Mouse (Mus musculus): ENCODE measurements around the gene Runx2. TPM values are rescaled to one million over a fixed set of nuclear protein-coding genes. Genes with fewer than 3 reads are reported as not detected.

Runx2 gene
- polyA plus RNA-seq, 1 experiment from 2014 or later, result 0.25 TPM

GRCm38 (mm10) chr17:44618691-44619090 lies 195.9 kb downstream of the Runx2 start:
- WGBS, result 75% methylated on average over 11 of the region's 11 CpGs
- H3K4me2 ChIP-seq (ENCODE audit: low read length), result no peak overlapping the region; the same call in 1 of the 2 replicates
- H3K36me3 ChIP-seq (ENCODE audit: control insufficient read depth, insufficient read depth, low read length), result no peaks in the 10 kb centered on the region
- DNase-seq (ENCODE audit: low spot score) (no peak), ATAC-seq (no peak)
- H3K27me3 ChIP-seq (replicated peaks; ENCODE audit: control insufficient read depth, insufficient read depth, low read length), result no peaks in the 10 kb centered on the region
- H3K27ac ChIP-seq (ENCODE audit: low read depth, low read length), result no peak overlapping the region
- peaks cover 6% of the 10 kb centered on the region for H3K4me1 ChIP-seq (ENCODE audit: control insufficient read depth, insufficient read depth, low read length)
- no peaks in the 10 kb centered on the region for H3K9me3 ChIP-seq (replicated peaks; ENCODE audit: control insufficient read depth, low read length)
- no peak overlapping the region for H3K4me3 ChIP-seq (ENCODE audit: low read depth, low read length)
- no peak overlapping the region for H3K9ac ChIP-seq (ENCODE audit: low read length)

GRCm38 (mm10) chr17:44618175-44618574 lies 196.4 kb downstream of the Runx2 start:
- H3K9me3 ChIP-seq (replicated peaks; ENCODE audit: control insufficient read depth, low read length), result no peaks in the 10 kb centered on the region
- no peaks in the 10 kb centered on the region for H3K27me3 ChIP-seq (replicated peaks; ENCODE audit: control insufficient read depth, insufficient read depth, low read length)
- no peak overlapping the region for H3K4me3 ChIP-seq (ENCODE audit: low read depth, low read length)
- H3K4me2 ChIP-seq (ENCODE audit: low read length), result no peak overlapping the region
- peaks cover 6% of the 10 kb centered on the region for H3K4me1 ChIP-seq (ENCODE audit: control insufficient read depth, insufficient read depth, low read length)
- no peak overlapping the region for H3K9ac ChIP-seq (ENCODE audit: low read length)
- WGBS, result 58% methylated on average over 10 of the region's 10 CpGs
- ATAC-seq (peak; percentile 38; the same call in 1 of the 2 replicates), DNase-seq (ENCODE audit: low spot score) (peak; percentile 36)
- no peaks in the 10 kb centered on the region for H3K36me3 ChIP-seq (ENCODE audit: control insufficient read depth, insufficient read depth, low read length)
- H3K27ac ChIP-seq (ENCODE audit: low read depth, low read length), result no peak overlapping the region

GRCm38 (mm10) chr17:44617741-44618140 lies 196.9 kb downstream of the Runx2 start:
- 80% methylated on average over 2 of the region's 2 CpGs for whole genome bisulfite sequencing
- Histone ChIP-seq H3K27me3 (replicated peaks; ENCODE audit: control insufficient read depth, insufficient read depth, low read length) (no peaks in the 10 kb centered on the region), H3K9me3 (replicated peaks; ENCODE audit: control insufficient read depth, low read length) (no peaks in the 10 kb centered on the region), H3K4me3 (ENCODE audit: low read depth, low read length) (no peak overlapping the region), H3K9ac (ENCODE audit: low read length) (no peak overlapping the region), H3K27ac (ENCODE audit: low read depth, low read length) (no peak overlapping the region), H3K4me1 (ENCODE audit: control insufficient read depth, insufficient read depth, low read length) (peaks cover 6% of the 10 kb centered on the region), H3K36me3 (ENCODE audit: control insufficient read depth, insufficient read depth, low read length) (no peaks in the 10 kb centered on the region), H3K4me2 (ENCODE audit: low read length) (no peak overlapping the region)
- DNase-seq (ENCODE audit: low spot score) (no peak), ATAC-seq (no peak)

DNA sequence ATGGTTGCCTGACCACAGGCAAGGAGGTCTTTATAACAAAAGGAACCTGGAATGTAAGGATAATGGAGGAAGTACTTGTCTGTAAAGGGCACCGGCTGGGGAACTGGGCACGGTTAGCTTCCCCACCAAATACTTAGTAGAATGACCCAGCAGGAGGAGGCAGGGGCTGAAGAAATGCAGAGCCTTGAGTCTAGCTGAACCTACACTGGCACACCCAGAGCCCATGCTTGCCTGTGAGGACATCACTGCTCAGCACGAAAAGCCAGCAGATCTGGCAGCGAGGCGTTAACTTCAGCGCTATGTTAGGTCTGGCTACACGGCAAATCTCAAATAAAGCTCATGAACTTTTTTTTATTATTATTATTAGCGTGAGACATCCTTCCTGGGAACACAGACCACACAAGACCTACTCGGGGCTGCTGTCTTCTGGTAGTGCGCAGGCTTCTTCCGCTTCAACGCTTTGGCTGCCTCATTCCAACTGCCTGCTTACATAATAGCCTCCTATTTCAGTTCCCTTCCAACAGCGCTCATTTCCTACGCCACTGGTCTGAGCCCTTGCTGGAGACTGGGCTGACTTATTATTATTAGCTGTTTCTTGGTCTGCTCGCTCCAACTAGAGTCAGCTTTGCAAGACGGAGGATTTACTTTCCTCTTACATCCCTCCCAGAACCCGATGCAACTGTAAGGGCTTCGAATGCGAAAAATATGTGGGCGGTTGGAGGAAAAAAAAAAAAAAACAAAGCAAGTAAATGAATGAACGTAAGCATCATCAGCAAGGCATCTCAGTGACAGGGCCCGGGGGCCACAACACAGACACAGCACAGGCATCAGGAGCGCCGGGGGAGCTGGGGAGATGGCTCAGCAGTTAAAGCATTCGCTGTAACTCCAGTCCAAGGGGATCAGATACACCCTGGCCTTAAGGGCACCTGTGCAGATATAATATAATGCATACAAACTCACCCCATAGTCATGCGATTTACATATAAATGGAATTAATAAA lies 200.6 kb downstream of the Runx2 start:
- H3K36me3 ChIP-seq (ENCODE audit: control insufficient read depth, insufficient read depth, low read length), result no peaks in the 10 kb centered on the region
- no peaks in the 10 kb centered on the region for H3K27me3 ChIP-seq (replicated peaks; ENCODE audit: control insufficient read depth, insufficient read depth, low read length)
- DNase-seq (ENCODE audit: low spot score), result peak; percentile 70
- WGBS, result 35% methylated on average over 26 of the region's 26 CpGs
- peak overlapping the region; percentile 42 for H3K9ac ChIP-seq (ENCODE audit: low read length)
- H3K4me3 ChIP-seq (ENCODE audit: low read depth, low read length), result no peak overlapping the region
- H3K27ac ChIP-seq (ENCODE audit: low read depth, low read length), result no peak overlapping the region
- H3K4me1 ChIP-seq (ENCODE audit: control insufficient read depth, insufficient read depth, low read length), result peaks cover 6% of the 10 kb centered on the region
- no peaks in the 10 kb centered on the region for H3K9me3 ChIP-seq (replicated peaks; ENCODE audit: control insufficient read depth, low read length)
- peak overlapping the region; percentile 31 for H3K4me2 ChIP-seq (ENCODE audit: low read length)
- ATAC-seq, result peak; percentile 79

DNA sequence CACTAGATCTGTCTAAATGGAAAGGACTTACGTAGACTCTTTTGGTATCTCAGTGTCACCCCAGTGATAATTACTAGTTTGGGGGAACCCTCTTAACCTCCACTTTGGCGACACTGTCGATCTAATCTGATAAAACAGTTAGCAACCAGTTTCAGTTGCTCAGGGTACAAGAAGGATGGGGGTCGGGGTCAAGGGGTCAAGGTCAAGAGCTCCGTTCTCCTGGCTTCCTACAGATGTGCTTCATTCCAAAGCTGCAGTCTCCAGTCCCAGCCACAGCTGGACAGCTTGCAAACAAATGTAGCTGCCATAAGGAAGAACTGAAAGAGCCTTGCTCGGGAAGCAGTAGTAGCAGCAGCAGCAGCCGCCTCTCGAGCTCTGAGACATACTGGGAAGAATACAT lies 202.0 kb downstream of the Runx2 start:
- ATAC-seq (no peak), DNase-seq (ENCODE audit: low spot score) (no peak)
- H3K27me3 ChIP-seq (replicated peaks; ENCODE audit: control insufficient read depth, insufficient read depth, low read length), result no peaks in the 10 kb centered on the region
- no peak overlapping the region for H3K9ac ChIP-seq (ENCODE audit: low read length)
- H3K4me1 ChIP-seq (ENCODE audit: control insufficient read depth, insufficient read depth, low read length), result peaks cover 6% of the 10 kb centered on the region
- no peaks in the 10 kb centered on the region for H3K36me3 ChIP-seq (ENCODE audit: control insufficient read depth, insufficient read depth, low read length)
- H3K27ac ChIP-seq (ENCODE audit: low read depth, low read length), result no peak overlapping the region
- 74% methylated on average over 8 of the region's 8 CpGs for WGBS
- no peaks in the 10 kb centered on the region for H3K9me3 ChIP-seq (replicated peaks; ENCODE audit: control insufficient read depth, low read length)
- no peak overlapping the region for H3K4me3 ChIP-seq (ENCODE audit: low read depth, low read length)
- H3K4me2 ChIP-seq (ENCODE audit: low read length), result no peak overlapping the region

DNA sequence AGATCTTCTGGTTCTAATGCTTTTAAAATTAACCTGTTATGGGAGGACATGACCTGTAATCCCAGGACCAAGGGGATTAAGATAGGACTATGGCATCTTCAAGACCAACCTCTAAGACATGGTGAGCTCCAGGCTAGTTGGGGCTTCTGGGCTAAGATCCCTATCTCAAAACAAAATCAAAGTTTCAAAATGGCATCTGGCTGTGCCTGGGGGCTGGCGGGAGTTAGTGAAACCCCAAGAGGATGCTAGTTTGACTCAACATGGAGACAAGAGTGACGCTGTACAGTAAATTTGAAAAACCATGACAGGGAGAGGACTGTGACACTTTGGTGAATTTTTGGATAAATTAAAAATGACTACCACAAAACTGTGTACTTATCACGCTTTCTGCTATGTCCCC lies 202.6 kb downstream of the Runx2 start:
- WGBS, result 94% methylated on average over 3 of the region's 3 CpGs
- ATAC-seq (no peak), DNase-seq (ENCODE audit: low spot score) (no peak)
- Histone ChIP-seq H3K27me3 (replicated peaks; ENCODE audit: control insufficient read depth, insufficient read depth, low read length) (no peaks in the 10 kb centered on the region), H3K4me1 (ENCODE audit: control insufficient read depth, insufficient read depth, low read length) (peaks cover 6% of the 10 kb centered on the region), H3K9me3 (replicated peaks; ENCODE audit: control insufficient read depth, low read length) (no peaks in the 10 kb centered on the region), H3K4me3 (ENCODE audit: low read depth, low read length) (no peak overlapping the region), H3K4me2 (ENCODE audit: low read length) (no peak overlapping the region), H3K9ac (ENCODE audit: low read length) (no peak overlapping the region), H3K27ac (ENCODE audit: low read depth, low read length) (no peak overlapping the region), H3K36me3 (ENCODE audit: control insufficient read depth, insufficient read depth, low read length) (no peaks in the 10 kb centered on the region)

DNA sequence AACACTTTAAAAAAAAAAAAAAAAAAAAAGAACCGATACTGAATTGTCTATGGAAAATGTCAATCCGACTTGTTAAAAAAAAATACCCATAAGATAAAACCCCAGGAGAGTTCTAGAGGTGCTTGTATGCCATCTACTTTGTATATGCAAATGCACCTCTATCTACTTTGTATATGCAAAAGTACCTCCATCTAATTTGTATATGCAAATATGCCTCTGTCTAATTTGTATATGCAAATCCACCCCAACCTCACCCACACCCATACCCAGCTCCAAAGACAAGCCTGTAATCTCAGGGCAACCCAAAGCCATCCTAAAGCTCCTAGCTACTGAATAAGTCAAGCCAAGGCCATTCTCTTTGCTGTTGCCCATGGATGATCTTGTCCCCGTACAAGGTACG lies 203.1 kb downstream of the Runx2 start:
- no peak overlapping the region for H3K9ac ChIP-seq (ENCODE audit: low read length)
- H3K4me3 ChIP-seq (ENCODE audit: low read depth, low read length), result no peak overlapping the region
- H3K27me3 ChIP-seq (replicated peaks; ENCODE audit: control insufficient read depth, insufficient read depth, low read length), result no peaks in the 10 kb centered on the region
- no peak for DNase-seq (ENCODE audit: low spot score)
- 88% methylated on average over 4 of the region's 4 CpGs for WGBS
- ATAC-seq, result no peak
- H3K9me3 ChIP-seq (replicated peaks; ENCODE audit: control insufficient read depth, low read length), result no peaks in the 10 kb centered on the region
- H3K27ac ChIP-seq (ENCODE audit: low read depth, low read length), result no peak overlapping the region
- no peaks in the 10 kb centered on the region for H3K36me3 ChIP-seq (ENCODE audit: control insufficient read depth, insufficient read depth, low read length)
- peaks cover 6% of the 10 kb centered on the region for H3K4me1 ChIP-seq (ENCODE audit: control insufficient read depth, insufficient read depth, low read length)
- H3K4me2 ChIP-seq (ENCODE audit: low read length), result no peak overlapping the region

- DNase-seq (ENCODE audit: low spot score) (no peak), ATAC-seq (no peak)
- no peak overlapping the region for H3K9ac ChIP-seq (ENCODE audit: low read length)
- H3K4me3 ChIP-seq (ENCODE audit: low read depth, low read length), result no peak overlapping the region
- H3K9me3 ChIP-seq (replicated peaks; ENCODE audit: control insufficient read depth, low read length), result no peaks in the 10 kb centered on the region
- no peak overlapping the region for H3K27ac ChIP-seq (ENCODE audit: low read depth, low read length)
- H3K4me1 ChIP-seq (ENCODE audit: control insufficient read depth, insufficient read depth, low read length), result peaks cover 6% of the 10 kb centered on the region
- H3K4me2 ChIP-seq (ENCODE audit: low read length), result no peak overlapping the region
- 31% methylated on average over 6 of the region's 6 CpGs for WGBS
- H3K27me3 ChIP-seq (replicated peaks; ENCODE audit: control insufficient read depth, insufficient read depth, low read length), result no peaks in the 10 kb centered on the region
- H3K36me3 ChIP-seq (ENCODE audit: control insufficient read depth, insufficient read depth, low read length), result no peaks in the 10 kb centered on the region
These were observed 203.8 kb downstream of the Runx2 start for GRCm38 (mm10) chr17:44610828-44611227.
